Mouse (Mus musculus) heart, embryonic 11.5 days (tissue): ENCODE data around the gene Grsf1. TPM values are rescaled to one million over a fixed set of nuclear protein-coding genes. Genes with fewer than 3 reads are reported as not detected.

Source experiments
- ATAC-seq: fragments of 200-750 bp; cut with Nextera tagmentation; replicated peaks from 2 replicates; pipeline ENCODE4 v1.8.0; 2017; ENCODE audit warnings: moderate library complexity; ENCODE audit not compliant: insufficient number of reproducible peaks, low FRiP score, low TSS enrichment
- H3K27ac ChIP-seq: fragments of 300-500 bp; sonication (generic); 2 replicates; pipeline ENCODE4 v1.5.1; 2014; ENCODE audit warnings: mild to moderate bottlenecking, low read depth, low read length
- H3K27me3 ChIP-seq: fragments of 300-500 bp; sonication (generic); 2 replicates; pipeline ENCODE4 v1.6.1; 2014; ENCODE audit warnings: mild to moderate bottlenecking, low read length, mixed read lengths; ENCODE audit not compliant: control insufficient read depth, insufficient read depth
- H3K36me3 ChIP-seq: fragments of 300-500 bp; sonication (generic); 2 replicates; pipeline ENCODE4 v1.6.1; 2014; ENCODE audit warnings: mild to moderate bottlenecking, low read length, moderate library complexity, mixed read lengths; ENCODE audit not compliant: control insufficient read depth, insufficient read depth
- H3K4me1 ChIP-seq: fragments of 300-500 bp; sonication (generic); 2 replicates; pipeline ENCODE4 v1.6.1; 2014; ENCODE audit warnings: low read length; ENCODE audit not compliant: control insufficient read depth, insufficient read depth
- H3K4me2 ChIP-seq: fragments of 300-500 bp; sonication (generic); 2 replicates; pipeline ENCODE4 v1.6.1; 2014; ENCODE audit warnings: mild to moderate bottlenecking, moderate library complexity
- H3K4me3 ChIP-seq: fragments of 300-500 bp; sonication (generic); 2 replicates; pipeline ENCODE4 v1.5.1; 2014; ENCODE audit warnings: low read depth, low read length
- H3K9ac ChIP-seq: fragments of 300-500 bp; sonication (generic); 2 replicates; pipeline ENCODE4 v1.6.1; 2014; ENCODE audit warnings: mild to moderate bottlenecking, low read depth, low read length, moderate library complexity
- H3K9me3 ChIP-seq: fragments of 300-500 bp; sonication (generic); replicated peaks from 2 replicates; pipeline ENCODE4 v1.6.1; 2016; ENCODE audit warnings: low read length; ENCODE audit not compliant: control insufficient read depth
- WGBS: fragments of 180-500 bp; shearing (Covaris S2); extraction: QIAGEN DNeasy Blood & Tissue Kit; methylation state at CpG from one replicate; pipeline ENCODE4 v1.1.7; 2014; ENCODE audit not compliant: insufficient replicate concordance; 5-methylcytosine and 5-hydroxymethylcytosine counted together
- polyA plus RNA-seq: library from polyadenylated mRNA; unstranded; fragments of >200 nt; fragmentation: Nextera tagmentation; extraction: Ambion mirVana; gene quantifications from 2 replicates; pipeline ENCODE4 v1.2.1, GENCODE M21; 2014

The Grsf1 gene
- polyA plus RNA-seq, 1 experiment from 2014 or later, result 72.7 TPM

DNA sequence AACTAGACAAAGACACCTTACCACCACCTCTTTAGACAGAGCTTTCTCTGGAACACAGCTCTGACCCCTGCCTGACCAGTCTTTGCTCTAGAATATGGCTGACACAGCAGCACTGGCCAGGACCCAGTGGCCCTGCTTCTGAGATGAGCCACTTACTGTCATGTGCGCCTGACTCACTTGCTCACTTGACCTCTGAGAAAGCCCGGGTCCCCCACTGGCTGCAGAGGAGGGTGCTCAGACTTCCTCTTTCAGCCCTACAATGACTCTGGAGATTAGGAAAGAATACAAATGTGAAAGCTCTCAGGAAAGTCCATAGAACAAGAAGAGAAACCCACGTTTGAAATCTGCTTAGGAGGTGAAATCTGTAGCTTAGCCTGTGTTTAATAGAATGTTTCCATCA is 45.1 kb downstream of the Grsf1 start:
- peaks cover 3% of the 10 kb centered on the region; the same call in 1 of the 2 replicates for H3K4me1 ChIP-seq
- ATAC-seq, result no peak; the same call in 1 of the 2 replicates
- H3K27ac ChIP-seq, result peak overlapping the region; percentile 30; the same call in 1 of the 2 replicates
- WGBS, result 44% methylated on average over 3 of the region's 3 CpGs
- no peak overlapping the region for H3K4me3 ChIP-seq
- no peaks in the 10 kb centered on the region for H3K9me3 ChIP-seq
- H3K4me2 ChIP-seq, result no peak overlapping the region
- no peaks in the 10 kb centered on the region for H3K27me3 ChIP-seq
- H3K9ac ChIP-seq, result no peak overlapping the region
- H3K36me3 ChIP-seq, result no peaks in the 10 kb centered on the region

DNA sequence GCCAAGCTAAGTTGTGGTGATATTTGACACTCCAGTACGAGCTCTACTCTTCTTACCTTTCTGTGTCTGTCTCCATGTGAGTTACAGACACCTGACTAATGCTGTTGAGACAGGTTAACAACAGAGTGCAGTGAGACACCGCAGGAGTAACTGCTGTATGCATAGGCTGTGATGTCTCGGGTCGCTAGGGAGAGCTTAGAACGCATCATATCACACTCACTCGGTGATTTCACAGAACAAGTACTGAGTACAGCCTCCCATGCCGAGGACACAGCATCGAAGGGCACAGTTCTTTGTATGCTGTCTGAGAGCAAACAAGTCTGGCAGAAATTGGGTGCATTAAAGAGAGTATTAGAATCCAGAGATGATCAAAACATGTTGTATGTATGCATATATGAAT is 46.0 kb downstream of the Grsf1 start:
- Histone ChIP-seq H3K36me3 (no peaks in the 10 kb centered on the region), H3K27me3 (no peaks in the 10 kb centered on the region), H3K9me3 (no peaks in the 10 kb centered on the region), H3K27ac (no peak overlapping the region), H3K4me3 (no peak overlapping the region), H3K9ac (no peak overlapping the region), H3K4me2 (no peak overlapping the region), H3K4me1 (peaks cover 3% of the 10 kb centered on the region; the same call in 1 of the 2 replicates)
- ATAC-seq, result no peak
- 78% methylated on average over 8 of the region's 8 CpGs for WGBS

DNA sequence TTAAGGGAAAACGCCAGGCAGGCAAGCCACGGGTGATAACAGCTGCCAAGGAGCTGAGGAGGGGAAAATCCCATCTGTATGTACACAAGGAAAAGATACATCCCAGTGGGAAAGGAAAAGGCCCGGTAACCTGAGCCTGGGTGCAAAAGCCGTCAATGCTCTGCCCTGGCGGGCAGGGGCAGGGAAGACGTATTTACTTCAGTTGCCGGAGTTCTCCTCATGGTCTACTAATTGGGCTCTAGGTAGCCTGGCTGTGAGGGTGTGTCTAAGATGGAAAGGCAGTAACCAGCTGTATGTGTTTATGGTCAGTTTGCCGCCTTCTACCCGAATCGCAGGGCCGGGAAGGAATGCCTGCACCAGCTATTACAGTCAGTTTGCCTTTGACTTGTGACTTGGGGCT is 46.8 kb downstream of the Grsf1 start:
- Histone ChIP-seq H3K4me2 (no peak overlapping the region), H3K9ac (no peak overlapping the region), H3K4me3 (no peak overlapping the region), H3K27ac (no peak overlapping the region), H3K4me1 (peaks cover 3% of the 10 kb centered on the region; the same call in 1 of the 2 replicates), H3K36me3 (no peaks in the 10 kb centered on the region), H3K9me3 (no peaks in the 10 kb centered on the region), H3K27me3 (no peaks in the 10 kb centered on the region)
- ATAC-seq, result no peak
- 86% methylated on average over 11 of the region's 11 CpGs for WGBS

DNA sequence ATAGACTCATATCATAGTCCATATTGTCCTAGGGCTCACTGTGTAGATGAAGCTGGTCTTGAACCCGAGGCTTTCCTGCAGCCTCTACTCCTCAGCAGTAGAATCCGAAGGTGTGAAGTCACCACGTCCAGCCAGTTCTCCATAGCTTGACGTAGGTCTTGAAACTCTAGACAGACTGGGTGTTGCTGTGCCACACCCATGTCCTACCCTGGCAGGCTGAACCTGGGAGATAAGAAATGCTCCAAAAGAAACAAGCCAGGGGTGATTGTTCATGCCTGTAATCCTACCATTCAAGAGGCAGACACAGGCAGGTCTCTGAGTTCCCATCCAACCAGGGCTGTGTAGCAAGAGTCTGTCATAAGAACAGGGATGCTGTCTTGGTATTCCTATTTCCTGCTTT is 48.4 kb downstream of the Grsf1 start:
- Histone ChIP-seq H3K4me1 (peaks cover 3% of the 10 kb centered on the region; the same call in 1 of the 2 replicates), H3K36me3 (no peaks in the 10 kb centered on the region), H3K27me3 (no peaks in the 10 kb centered on the region), H3K9me3 (no peaks in the 10 kb centered on the region), H3K4me2 (no peak overlapping the region), H3K27ac (no peak overlapping the region), H3K4me3 (no peak overlapping the region), H3K9ac (no peak overlapping the region)
- WGBS, result 66% methylated on average over 4 of the region's 4 CpGs
- peak; percentile 85 for ATAC-seq

DNA sequence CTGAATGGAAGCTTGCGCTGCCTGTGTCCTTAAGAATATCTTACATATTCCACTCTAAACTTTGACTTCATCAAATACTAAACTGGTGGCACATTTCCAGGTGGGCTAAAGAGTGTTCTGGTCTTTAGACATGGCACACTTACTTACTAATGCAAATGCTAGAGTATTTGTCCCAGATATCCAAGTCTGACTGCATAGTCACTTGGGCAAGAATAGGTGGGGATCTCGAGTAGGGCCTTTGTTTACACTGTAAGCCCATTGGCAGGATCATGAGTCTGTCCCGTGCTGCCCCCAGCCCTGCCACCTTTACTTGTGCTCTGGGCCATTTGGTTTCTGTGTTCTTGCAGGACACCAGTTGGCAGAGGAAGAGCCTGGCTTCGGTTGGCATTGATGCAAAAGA is 59.0 kb downstream of the Grsf1 start:
- H3K4me2 ChIP-seq, result no peak overlapping the region
- H3K27me3 ChIP-seq, result no peaks in the 10 kb centered on the region
- H3K4me1 ChIP-seq, result no peaks in the 10 kb centered on the region
- H3K36me3 ChIP-seq, result peaks cover 8% of the 10 kb centered on the region
- H3K9me3 ChIP-seq, result no peaks in the 10 kb centered on the region
- WGBS, result 76% methylated on average over 4 of the region's 4 CpGs
- no peak for ATAC-seq
- H3K9ac ChIP-seq, result no peak overlapping the region
- no peak overlapping the region for H3K27ac ChIP-seq
- no peak overlapping the region for H3K4me3 ChIP-seq

DNA sequence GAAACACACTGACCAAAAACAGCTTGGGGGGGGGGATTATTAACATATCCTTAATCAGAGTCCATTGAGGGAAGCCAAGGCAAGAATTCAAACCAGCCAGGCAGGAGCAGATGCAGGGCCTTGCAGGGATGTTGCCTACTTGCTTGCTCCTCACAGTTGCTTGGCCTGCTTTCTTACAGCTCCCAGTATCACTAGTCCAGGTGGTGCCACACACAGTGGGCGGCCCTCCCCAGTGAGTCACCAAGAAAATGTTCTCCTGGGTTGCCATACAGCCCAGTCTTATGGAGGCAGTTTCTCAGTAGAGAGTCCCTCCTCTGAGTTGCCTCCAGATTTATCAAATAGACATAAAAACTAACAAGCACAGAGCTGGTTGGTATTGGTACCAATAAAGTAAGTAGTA is 61.8 kb downstream of the Grsf1 start:
- no peak overlapping the region for H3K9ac ChIP-seq
- no peaks in the 10 kb centered on the region for H3K9me3 ChIP-seq
- H3K4me1 ChIP-seq, result no peaks in the 10 kb centered on the region
- no peak overlapping the region for H3K27ac ChIP-seq
- H3K4me2 ChIP-seq, result no peak overlapping the region
- H3K36me3 ChIP-seq, result no peaks in the 10 kb centered on the region
- H3K27me3 ChIP-seq, result no peaks in the 10 kb centered on the region
- no peak for ATAC-seq
- 94% methylated on average over 1 of the region's 1 CpGs for WGBS
- no peak overlapping the region for H3K4me3 ChIP-seq

Other genes starting within 250 kb of the Grsf1 start
- not detected in 2 replicates for gene Ambn, start 220.2 kb downstream of the Grsf1 start, polyA plus RNA-seq
- not detected in 2 replicates for gene Enam, start 188.2 kb downstream of the Grsf1 start, polyA plus RNA-seq
- gene Jchain, start 148.3 kb downstream of the Grsf1 start, polyA plus RNA-seq, result 0.21 TPM in 1 of 2 replicates, not detected in the other
- 52.7 and 55.6 TPM in 2 replicates for gene Utp3, start 121.7 kb downstream of the Grsf1 start, polyA plus RNA-seq
- gene Rufy3, start 111.1 kb downstream of the Grsf1 start, polyA plus RNA-seq, result 13.0 and 15.0 TPM in 2 replicates
- gene Mob1b, start 44.7 kb upstream of the Grsf1 start, polyA plus RNA-seq, result 32.4 and 39.8 TPM in 2 replicates
- gene Dck, start 88.8 kb upstream of the Grsf1 start, polyA plus RNA-seq, result 54.0 and 54.7 TPM in 2 replicates
- gene Slc4a4, start 210.6 kb upstream of the Grsf1 start, polyA plus RNA-seq, result 2.9 and 3.4 TPM in 2 replicates